ENCODE assay signal across 11 mouse cellular contexts in the genomic region with DNA sequence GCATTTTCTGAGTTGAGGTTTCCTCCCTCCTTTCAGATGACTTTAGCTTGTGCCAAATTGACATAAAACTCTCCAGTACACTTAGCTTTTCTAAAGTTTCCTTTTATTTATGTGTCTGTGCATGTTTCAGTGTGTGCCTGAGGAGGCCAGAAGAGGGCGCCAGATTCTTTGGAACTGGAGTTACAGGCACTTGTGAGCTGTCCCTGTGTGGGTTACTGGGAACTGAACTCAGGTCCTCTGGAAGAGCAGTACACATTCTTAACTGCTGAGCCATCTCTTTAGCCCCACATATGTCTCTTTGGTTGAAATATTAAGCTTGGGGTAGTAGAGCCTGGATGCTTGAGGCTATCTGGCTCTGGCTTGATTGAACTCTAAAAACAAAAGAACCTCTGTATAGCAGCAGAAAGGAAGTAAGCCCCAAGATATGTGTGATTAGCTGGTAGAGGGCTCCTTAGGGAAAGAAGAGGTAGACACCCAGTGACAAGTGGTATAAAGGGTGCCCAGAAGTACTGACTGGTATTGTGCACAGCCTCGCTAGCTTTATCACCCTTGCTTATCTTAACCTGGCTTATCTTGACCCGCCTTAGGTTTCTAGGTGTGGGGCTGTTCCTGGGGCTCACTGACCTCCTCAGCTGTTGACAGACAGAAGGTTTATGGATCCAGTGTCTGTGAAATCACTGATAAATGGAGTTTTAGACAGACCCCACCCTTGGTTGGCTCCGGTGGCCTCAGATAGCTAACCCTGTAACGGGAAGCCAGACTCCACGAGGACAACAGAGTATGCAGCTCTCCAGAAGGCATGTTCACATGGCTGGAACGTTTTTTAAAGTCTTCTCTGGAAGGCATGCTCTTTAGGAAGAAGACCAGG. TPM values are rescaled to one million over a fixed set of nuclear protein-coding genes. Genes with fewer than 3 reads are reported as not detected.
DNase-seq lines count a peak whose midpoint lies in the region; ATAC-seq and TF ChIP-seq lines count a peak whose summit lies in the region.
"Had no signal": no experiment of that assay in that cellular context is flagged by ENCODE, and none has a peak within 500 bp of the region (broad histone marks: within the 10 kb centered on the region; RNA-seq: fewer than 3 reads in every experiment).

No protein-coding gene starts in this region.

- H3K4me1 ChIP-seq in testis, adult 2 months (ENCODE audit: control insufficient read depth, insufficient read depth, low read length): no peaks in the 10 kb centered on the region
- peaks cover 5% of the 10 kb centered on the region; the same call in 1 of the 2 replicates for H3K4me1 ChIP-seq in intestine, embryonic 16.5 days (ENCODE audit: control insufficient read depth, insufficient read depth, low read length)
- no peaks in the 10 kb centered on the region for H3K4me1 ChIP-seq in stomach, postnatal 0 days (replicated peaks; ENCODE audit: control insufficient read depth, insufficient read depth)
- H3K4me1 ChIP-seq in hindbrain, embryonic 12.5 days: no peaks in the 10 kb centered on the region

- H3K9me3 ChIP-seq in intestine, embryonic 16.5 days (ENCODE audit: control insufficient read depth, low read length): no peaks in the 10 kb centered on the region
- no peaks in the 10 kb centered on the region for H3K9me3 ChIP-seq in stomach, postnatal 0 days (ENCODE audit: control insufficient read depth, low read length)
- no peaks in the 10 kb centered on the region for H3K9me3 ChIP-seq in hindbrain, embryonic 12.5 days (replicated peaks)
- H3K9me3 ChIP-seq: embryonic facial prominence, embryonic 12.5 days had no signal

- no peak overlapping the region for H3K4me2 ChIP-seq in intestine, embryonic 16.5 days (ENCODE audit: low read depth, low read length)
- no peak overlapping the region for H3K4me2 ChIP-seq in stomach, postnatal 0 days (replicated peaks; ENCODE audit: low read depth)
- no peak overlapping the region for H3K4me2 ChIP-seq in hindbrain, embryonic 12.5 days (replicated peaks)
- H3K4me2 ChIP-seq: embryonic facial prominence, embryonic 12.5 days had no signal

- peak; percentile 28 for DNase-seq in CD4-positive, CD25-positive, alpha-beta regulatory T cell, adult 2 months (ENCODE audit: low read depth, low spot score)
- DNase-seq in testis, postnatal 10 days (ENCODE audit: low spot score): no peak
- peak; percentile 63 for DNase-seq in stomach, postnatal 0 days (ENCODE audit: low spot score)
- no peak for DNase-seq in frontal cortex, postnatal 36 days (ENCODE audit: low spot score in 2 of 2)
- DNase-seq: kidney, adult 9 months; thymus, adult 18-20 months had no signal

- 36% methylated on average over 7 of the region's 7 CpGs for WGBS in intestine, embryonic 16.5 days
- 31% methylated on average over 7 of the region's 7 CpGs for WGBS in stomach, postnatal 0 days
- WGBS in hindbrain, embryonic 12.5 days: 71% methylated on average over 7 of the region's 7 CpGs

- H3K36me3 ChIP-seq in testis, adult 2 months (ENCODE audit: control insufficient read depth, insufficient read depth, low read length): no peaks in the 10 kb centered on the region
- H3K36me3 ChIP-seq in intestine, embryonic 16.5 days (ENCODE audit: control insufficient read depth, insufficient read depth, low read length): no peaks in the 10 kb centered on the region
- no peaks in the 10 kb centered on the region for H3K36me3 ChIP-seq in stomach, postnatal 0 days (ENCODE audit: control insufficient read depth, insufficient read depth, low read length)
- H3K36me3 ChIP-seq in hindbrain, embryonic 12.5 days: peaks cover under 1% of the 10 kb centered on the region; the same call in 1 of the 2 replicates
- H3K36me3 ChIP-seq: embryonic facial prominence, embryonic 12.5 days had no signal

- H3K27me3 ChIP-seq in testis, adult 2 months (ENCODE audit: control insufficient read depth, insufficient read depth, low read length): no peaks in the 10 kb centered on the region
- H3K27me3 ChIP-seq in intestine, embryonic 16.5 days (replicated peaks; ENCODE audit: control insufficient read depth, insufficient read depth, low read length): no peaks in the 10 kb centered on the region
- H3K27me3 ChIP-seq in stomach, postnatal 0 days (ENCODE audit: control insufficient read depth, insufficient read depth, low read length): no peaks in the 10 kb centered on the region
- no peaks in the 10 kb centered on the region for H3K27me3 ChIP-seq in hindbrain, embryonic 12.5 days
- H3K27me3 ChIP-seq: embryonic facial prominence, embryonic 12.5 days had no signal

- ATAC-seq in CD4-positive, CD25-positive, alpha-beta regulatory T cell, adult 4 months: no peak
- ATAC-seq in intestine, embryonic 16.5 days: peak; percentile 96
- peak; percentile 36; the same call in 1 of the 2 replicates for ATAC-seq in stomach, postnatal 0 days (ENCODE audit: low FRiP score, low TSS enrichment)
- ATAC-seq in hindbrain, embryonic 12.5 days (ENCODE audit: low FRiP score): no peak

- H3K9ac ChIP-seq in intestine, embryonic 16.5 days (ENCODE audit: low read depth, low read length): no peak overlapping the region
- H3K9ac ChIP-seq in stomach, postnatal 0 days (ENCODE audit: low read length): no peak overlapping the region
- H3K9ac ChIP-seq in hindbrain, embryonic 12.5 days: no peak overlapping the region
- H3K9ac ChIP-seq: embryonic facial prominence, embryonic 12.5 days had no signal

- no peak for TF ChIP-seq POLR2A in testis, adult 2 months (IDR thresholded peaks at IDR 0.05; ENCODE audit: control insufficient read depth, low read depth, low read length)

- no peak for TF ChIP-seq EP300 in stomach, postnatal 0 days (optimal IDR thresholded peaks at IDR 0.05)

- no peak overlapping the region for H3K27ac ChIP-seq in testis, adult 2 months (ENCODE audit: control insufficient read depth, insufficient read depth, low read depth, low read length)
- H3K27ac ChIP-seq in intestine, embryonic 16.5 days (ENCODE audit: low read length): peak overlapping the region; percentile 54
- 0 out of 2 replicates have a peak overlapping the region, but pooled peaks have one; percentile 18 for H3K27ac ChIP-seq in stomach, postnatal 0 days (replicated peaks)
- no peak overlapping the region for H3K27ac ChIP-seq in hindbrain, embryonic 12.5 days
- H3K27ac ChIP-seq: embryonic facial prominence, embryonic 12.5 days had no signal

- no peak overlapping the region for H3K4me3 ChIP-seq in testis, adult 2 months (ENCODE audit: control insufficient read depth, low read depth, low read length)
- no peak overlapping the region for H3K4me3 ChIP-seq in intestine, embryonic 16.5 days (ENCODE audit: low read length)
- no peak overlapping the region for H3K4me3 ChIP-seq in stomach, postnatal 0 days (ENCODE audit: low read depth, low read length)
- no peak overlapping the region for H3K4me3 ChIP-seq in hindbrain, embryonic 12.5 days
- H3K4me3 ChIP-seq: embryonic facial prominence, embryonic 12.5 days had no signal

- peak; percentile 28; the same call in 1 of the 2 replicates for TF ChIP-seq CTCF in testis, adult 2 months (IDR thresholded peaks at IDR 0.05; ENCODE audit: control insufficient read depth, insufficient read depth, insufficient replicate concordance, low read depth, low read length)
- peak; percentile 66 for TF ChIP-seq CTCF in stomach, postnatal 0 days (IDR thresholded peaks at IDR 0.05; ENCODE audit: low read depth)

RNA-seq across cellular contexts. Expression of a gene that starts 22.4 kb away (rescaled TPM):
- polyA plus RNA-seq in CD4-positive, CD25-positive, alpha-beta regulatory T cell, adult 4 months (2017; shearing (Covaris generic)): 1 to 10 TPM; 5.3 to 6.3 TPM
- 8.6 and 9.5 TPM in 2 replicates for polyA plus RNA-seq in testis, adult 2 months (2012; rRNA removed)
- 28.3 TPM in 2 replicates for polyA plus RNA-seq in intestine, embryonic 16.5 days (2015; fragmentation: Nextera tagmentation; extraction: Ambion mirVana)
- 33.6 and 34.1 TPM in 2 replicates for polyA plus RNA-seq in stomach, postnatal 0 days (2015; fragmentation: Nextera tagmentation; extraction: Ambion mirVana)
- 49.1 and 50.7 TPM in 2 replicates for polyA plus RNA-seq in hindbrain, embryonic 12.5 days (2016; fragmentation: Nextera tagmentation; extraction: Ambion mirVana)

RNA-seq across cellular contexts. Expression of a gene that starts 22.8 kb away (rescaled TPM):
- 10 to 100 TPM; 37.0 to 46.8 TPM for polyA plus RNA-seq in CD4-positive, CD25-positive, alpha-beta regulatory T cell, adult 4 months (2017; shearing (Covaris generic))
- polyA plus RNA-seq in testis, adult 2 months (2012; rRNA removed): 43.7 and 48.9 TPM in 2 replicates
- polyA plus RNA-seq in intestine, embryonic 16.5 days (2015; fragmentation: Nextera tagmentation; extraction: Ambion mirVana): 35.4 and 35.5 TPM in 2 replicates
- polyA plus RNA-seq in stomach, postnatal 0 days (2015; fragmentation: Nextera tagmentation; extraction: Ambion mirVana): 76.0 and 78.4 TPM in 2 replicates
- 34.1 and 39.4 TPM in 2 replicates for polyA plus RNA-seq in hindbrain, embryonic 12.5 days (2016; fragmentation: Nextera tagmentation; extraction: Ambion mirVana)

RNA-seq across cellular contexts. Expression of a gene that starts 25.9 kb away (rescaled TPM):
- not detected for polyA plus RNA-seq in CD4-positive, CD25-positive, alpha-beta regulatory T cell, adult 4 months (2017; shearing (Covaris generic))
- polyA plus RNA-seq in testis, adult 2 months (2012; rRNA removed): 4.0 and 4.3 TPM in 2 replicates
- 1,405 and 1,451 TPM in 2 replicates for polyA plus RNA-seq in intestine, embryonic 16.5 days (2015; fragmentation: Nextera tagmentation; extraction: Ambion mirVana)
- polyA plus RNA-seq in stomach, postnatal 0 days (2015; fragmentation: Nextera tagmentation; extraction: Ambion mirVana): 1,014 and 1,152 TPM in 2 replicates
- polyA plus RNA-seq in hindbrain, embryonic 12.5 days (2016; fragmentation: Nextera tagmentation; extraction: Ambion mirVana): not detected in 2 replicates
- polyA plus RNA-seq: embryonic facial prominence, embryonic 12.5 days had no signal

RNA-seq across cellular contexts. Expression of a gene that starts 46.0 kb away (rescaled TPM):
- 10 to 100 TPM; 10.7 TPM for polyA plus RNA-seq in CD4-positive, CD25-positive, alpha-beta regulatory T cell, adult 4 months (2017; shearing (Covaris generic))
- 11.2 and 14.0 TPM in 2 replicates for polyA plus RNA-seq in testis, adult 2 months (2012; rRNA removed)
- polyA plus RNA-seq in intestine, embryonic 16.5 days (2015; fragmentation: Nextera tagmentation; extraction: Ambion mirVana): 20.7 and 22.0 TPM in 2 replicates
- polyA plus RNA-seq in stomach, postnatal 0 days (2015; fragmentation: Nextera tagmentation; extraction: Ambion mirVana): 13.7 and 14.8 TPM in 2 replicates
- 24.1 and 24.5 TPM in 2 replicates for polyA plus RNA-seq in hindbrain, embryonic 12.5 days (2016; fragmentation: Nextera tagmentation; extraction: Ambion mirVana)

Comparison
In these comparisons a context has a peak if more than half of its experiments do, and no peak if none do; other contexts are left out.
1. DNase-seq: peak in CD4-positive, CD25-positive, alpha-beta regulatory T cell, adult 2 months (single experiment) and stomach, postnatal 0 days (single experiment); none in testis, postnatal 10 days (single experiment) and frontal cortex, postnatal 36 days (0 of 2).
2. ATAC-seq: peak in intestine, embryonic 16.5 days (single experiment) and stomach, postnatal 0 days (single experiment); none in CD4-positive, CD25-positive, alpha-beta regulatory T cell, adult 4 months (single experiment) and hindbrain, embryonic 12.5 days (single experiment).
3. H3K27ac ChIP-seq: peak in intestine, embryonic 16.5 days (single experiment) and stomach, postnatal 0 days (single experiment); none in testis, adult 2 months (single experiment) and hindbrain, embryonic 12.5 days (single experiment).
4. RNA of a gene that starts 25.9 kb away (polyA plus RNA-seq): 1,405 to 1,451 TPM in intestine, embryonic 16.5 days and 1,014 to 1,152 TPM in stomach, postnatal 0 days; 4.0 to 4.3 TPM in testis, adult 2 months, not detected in CD4-positive, CD25-positive, alpha-beta regulatory T cell, adult 4 months and not detected in hindbrain, embryonic 12.5 days; every median in the first group is over 100 times any median in the second.